Mouse (Mus musculus): ENCODE data around the gene Fbxo9. TPM values are rescaled to one million over a fixed set of nuclear protein-coding genes. Genes with fewer than 3 reads are reported as not detected.

Gene Fbxo9
- total RNA-seq, 2 experiments from 2014 or later: 43.3 to 49.0 TPM

DNA sequence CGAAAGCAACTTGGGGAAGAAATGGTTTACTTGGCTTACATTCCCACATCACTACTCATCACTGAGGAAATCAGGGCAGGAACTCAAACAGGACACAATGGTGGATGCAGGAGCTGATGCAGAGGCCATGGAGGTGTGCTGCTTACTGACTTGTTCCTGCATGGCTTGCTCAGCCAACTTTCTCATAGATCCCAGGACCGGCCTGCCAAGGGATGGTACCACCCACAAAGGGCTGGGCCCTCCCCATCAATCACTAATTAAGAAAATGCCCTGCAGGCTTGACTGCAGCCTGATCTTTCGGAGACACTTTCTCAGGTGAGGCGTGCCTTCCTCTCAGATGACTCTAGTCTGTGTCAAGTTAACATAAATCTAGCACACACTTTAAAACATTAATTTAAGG lies 2.0 kb downstream of the Fbxo9 start:
- Histone ChIP-seq H3K27ac (peak overlapping the region; percentile 99), H3K4me3 (peak overlapping the region; percentile 79)
- DNase-seq: no peak
- intact Hi-C loops (cut with DNase I): no loop called here
- no peak for TF ChIP-seq CTCF (IDR thresholded peaks at IDR 0.05)

DNA sequence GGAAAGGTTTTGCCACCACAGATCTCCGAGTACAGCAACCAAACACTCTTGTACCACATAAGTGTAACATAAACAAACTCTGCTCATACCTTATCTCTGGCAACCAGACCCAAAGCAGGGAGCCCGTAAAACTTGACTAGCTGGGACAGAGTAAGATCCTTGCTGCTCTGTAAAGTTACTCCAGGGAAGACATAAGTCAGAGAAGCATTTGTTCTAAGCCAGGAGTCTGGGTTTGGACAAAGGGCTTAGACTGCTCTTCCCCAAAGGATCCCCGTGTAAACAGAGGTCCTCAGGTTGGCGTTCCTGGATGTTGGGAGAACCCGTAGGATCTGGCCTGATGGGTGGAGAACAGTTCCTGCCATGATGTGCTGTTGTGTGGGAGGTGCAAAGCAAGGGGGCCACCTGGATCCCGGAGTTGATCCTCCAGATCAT lies 3.3 kb downstream of the Fbxo9 start:
- Histone ChIP-seq H3K27ac (no peak overlapping the region; the same call in 1 of the 2 replicates), H3K4me3 (peak overlapping the region; percentile 79)
- no peak for TF ChIP-seq CTCF (IDR thresholded peaks at IDR 0.05)
- intact Hi-C loops (cut with DNase I): no loop called here
- no peak for DNase-seq

DNA sequence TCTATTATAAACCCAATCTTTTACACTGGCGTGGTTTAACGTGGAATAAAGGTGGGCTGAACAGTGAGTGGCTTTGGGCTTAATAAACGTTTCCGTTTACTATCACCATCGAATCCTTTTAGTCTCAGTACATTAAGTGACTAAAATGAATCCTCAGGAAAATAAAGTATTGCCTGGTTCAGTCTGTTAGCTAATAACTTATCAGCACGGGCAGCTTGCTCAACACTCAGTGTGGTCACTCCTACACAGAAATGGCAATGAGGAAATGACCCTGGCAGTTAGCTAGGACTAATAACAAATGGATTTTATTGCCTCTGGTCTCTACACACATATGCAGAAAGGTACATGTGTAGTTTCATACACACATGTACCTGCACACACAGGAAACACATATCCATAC lies 3.9 kb downstream of the Fbxo9 start:
- no peak for DNase-seq
- no peak overlapping the region for H3K27ac ChIP-seq
- no peak for TF ChIP-seq CTCF (IDR thresholded peaks at IDR 0.05)
- peak overlapping the region; percentile 79 for H3K4me3 ChIP-seq
- intact Hi-C loops (cut with DNase I): no loop called here

DNA sequence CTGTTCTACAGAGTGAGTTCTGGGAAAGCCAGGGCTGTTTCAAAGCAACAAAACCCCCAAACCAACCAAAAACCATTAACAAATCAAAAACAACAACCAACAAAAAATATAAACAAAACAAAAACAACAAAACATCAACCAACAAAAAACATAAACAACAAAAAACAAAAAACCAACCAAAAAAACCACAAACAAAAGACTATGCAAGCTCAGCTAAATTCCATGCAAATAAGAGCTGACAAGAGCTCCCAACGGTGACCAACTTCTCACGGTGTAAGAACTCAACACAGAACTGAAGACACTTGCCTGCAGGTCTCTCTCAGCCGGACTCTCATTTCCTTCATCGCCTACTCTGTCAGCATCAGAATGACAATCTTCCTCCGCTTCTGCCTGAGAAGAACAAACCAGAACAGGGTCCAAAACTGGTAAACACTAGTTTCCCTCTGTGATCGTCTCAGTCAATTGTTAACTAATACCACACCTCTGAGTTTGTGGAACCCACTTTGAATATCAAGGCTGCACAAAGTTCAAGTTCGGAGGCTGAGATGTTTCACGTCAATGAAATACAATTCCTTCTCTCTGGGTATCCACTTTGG lies 4.8 kb downstream of the Fbxo9 start:
- no peak for TF ChIP-seq CTCF (IDR thresholded peaks at IDR 0.05)
- no peak for DNase-seq
- intact Hi-C loops (cut with DNase I): no loop called here
- Histone ChIP-seq H3K4me3 (no peak overlapping the region), H3K27ac (no peak overlapping the region)

DNA sequence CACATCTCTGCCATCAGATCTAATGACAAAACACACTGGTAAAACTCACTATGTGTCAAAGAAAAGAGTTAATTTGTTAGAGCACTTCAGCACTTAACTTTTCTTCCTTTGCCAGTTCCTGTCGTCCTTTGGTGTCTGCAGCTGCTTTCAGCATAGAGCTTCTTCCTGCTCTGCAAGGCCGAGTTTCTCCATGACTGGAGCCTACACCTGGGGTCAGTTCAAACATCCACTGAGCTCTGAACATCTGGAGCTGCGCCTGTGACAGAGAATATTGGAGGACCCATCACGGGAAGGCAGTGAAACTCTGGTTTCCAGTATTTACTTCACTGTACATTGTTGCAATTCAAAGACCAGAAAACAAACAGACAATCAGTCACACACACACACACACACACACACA lies 7.4 kb downstream of the Fbxo9 start:
- H3K27ac ChIP-seq: no peak overlapping the region
- intact Hi-C loops (cut with DNase I): no loop called here
- TF ChIP-seq CTCF (IDR thresholded peaks at IDR 0.05): no peak
- DNase-seq: no peak
- no peak overlapping the region for H3K4me3 ChIP-seq

DNA sequence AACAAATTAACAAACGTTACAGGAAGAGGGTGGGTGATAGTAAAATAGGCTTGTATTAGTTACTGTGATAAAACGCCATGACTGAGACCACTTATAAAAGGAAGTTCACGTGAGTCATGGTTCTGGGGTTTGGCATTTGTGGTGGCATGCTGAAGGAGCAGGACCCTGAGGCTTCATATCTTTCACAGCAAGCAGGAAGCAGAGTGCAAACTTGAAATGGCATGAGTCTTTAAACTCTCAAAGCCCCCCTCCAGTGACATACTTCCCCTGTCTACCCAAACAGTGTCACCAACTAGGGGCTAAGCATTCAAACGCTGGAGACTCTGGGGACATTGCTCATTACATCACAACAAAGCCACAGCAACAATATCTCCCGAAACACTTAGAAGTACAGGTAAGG lies 7.9 kb downstream of the Fbxo9 start:
- DNase-seq: no peak
- no peak overlapping the region for H3K27ac ChIP-seq
- no peak overlapping the region for H3K4me3 ChIP-seq
- no peak for TF ChIP-seq CTCF (IDR thresholded peaks at IDR 0.05)
- intact Hi-C loops (cut with DNase I): no loop called here

DNA sequence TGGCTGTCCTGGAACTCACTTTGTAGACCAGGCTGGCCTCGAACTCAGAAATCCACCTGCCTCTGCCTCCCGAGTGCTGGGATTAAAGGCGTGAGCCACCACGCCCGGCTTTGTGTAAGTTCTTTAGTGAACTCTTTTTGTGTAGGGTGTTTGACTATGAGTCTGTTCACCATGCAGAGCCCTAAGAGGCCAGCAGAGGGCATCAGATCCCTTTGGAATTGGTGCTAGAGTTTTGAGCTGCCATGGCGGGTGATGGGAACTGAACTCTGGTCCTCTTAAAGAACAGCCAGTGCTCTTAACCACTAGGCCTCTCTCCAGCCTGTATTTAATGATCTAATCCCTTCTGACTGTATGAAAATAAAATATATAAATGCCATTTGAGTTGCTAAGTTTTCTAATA lies 12.5 kb downstream of the Fbxo9 start:
- no peak for DNase-seq
- intact Hi-C loops (cut with DNase I): no loop called here
- Histone ChIP-seq H3K27ac (peak overlapping the region; percentile 72; the same call in 1 of the 2 replicates), H3K4me3 (no peak overlapping the region)
- TF ChIP-seq CTCF (IDR thresholded peaks at IDR 0.05): peak; percentile 44

DNA sequence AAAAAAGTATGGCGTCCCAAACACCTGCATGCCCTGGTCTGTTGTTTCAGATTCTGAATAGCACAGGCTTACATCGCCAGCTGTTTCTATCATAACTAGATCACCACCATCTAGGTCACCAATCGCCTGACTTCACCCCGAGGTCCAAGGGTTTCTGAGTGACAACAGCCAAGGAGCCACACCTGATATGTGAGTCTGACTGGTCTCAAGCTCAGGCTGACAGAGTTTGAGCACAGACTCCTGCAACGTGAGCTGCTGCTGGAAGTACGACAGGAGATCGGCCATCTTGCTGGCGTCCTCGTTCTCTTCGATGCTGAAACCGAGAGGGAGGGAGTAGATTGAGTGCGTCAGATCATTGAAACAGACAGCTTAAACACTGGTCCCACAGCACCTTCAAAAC lies 13.2 kb downstream of the Fbxo9 start:
- Histone ChIP-seq H3K4me3 (no peak overlapping the region), H3K27ac (peak overlapping the region; percentile 72)
- intact Hi-C loops (cut with DNase I): no loop called here
- DNase-seq: peak; percentile 62
- no peak for TF ChIP-seq CTCF (IDR thresholded peaks at IDR 0.05)

DNA sequence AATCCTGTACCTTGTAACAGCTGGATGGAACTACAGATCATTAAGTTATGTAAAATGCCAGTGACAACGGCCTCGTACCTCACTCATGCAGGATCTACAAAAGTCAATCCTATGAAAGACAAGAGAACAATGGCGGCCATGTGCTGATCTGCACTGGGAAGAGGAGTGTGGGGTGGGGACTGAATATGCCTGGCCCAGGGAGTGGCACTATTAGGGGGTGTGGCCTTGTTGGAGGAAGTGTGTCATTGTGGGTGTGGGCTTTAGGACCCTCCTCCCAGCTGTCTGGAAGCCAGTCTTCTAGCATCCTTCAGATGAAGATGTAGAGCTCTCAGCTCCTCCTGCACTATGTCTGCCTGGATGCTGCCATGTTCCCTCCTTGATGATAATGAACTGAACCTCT lies 18.3 kb downstream of the Fbxo9 start:
- Histone ChIP-seq H3K27ac (no peak overlapping the region), H3K4me3 (no peak overlapping the region)
- intact Hi-C loops (cut with DNase I): no loop called here
- no peak for DNase-seq
- no peak for TF ChIP-seq CTCF (IDR thresholded peaks at IDR 0.05)

DNA sequence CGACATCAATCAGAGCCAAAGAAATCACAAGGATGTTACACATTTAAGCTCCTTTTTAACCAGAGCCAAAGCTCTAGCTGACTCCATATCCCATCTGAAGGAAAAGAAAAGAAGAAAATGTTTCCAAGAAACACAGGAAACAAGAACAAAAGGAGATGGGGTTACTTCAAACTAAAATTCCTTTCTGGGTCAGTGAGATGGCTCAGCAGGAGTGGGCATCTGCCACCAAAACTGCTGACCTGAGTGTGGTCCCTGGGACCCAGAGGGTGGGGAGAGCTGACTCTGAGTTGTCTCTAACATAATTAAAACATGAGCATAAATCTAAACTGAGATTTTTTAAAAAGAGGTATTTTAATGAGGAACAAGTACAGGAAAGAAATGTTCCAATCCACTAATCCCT lies 19.0 kb downstream of the Fbxo9 start:
- DNase-seq: no peak
- H3K4me3 ChIP-seq: no peak overlapping the region
- intact Hi-C loops (cut with DNase I): no loop called here
- no peak overlapping the region for H3K27ac ChIP-seq
- TF ChIP-seq CTCF (IDR thresholded peaks at IDR 0.05): no peak

DNA sequence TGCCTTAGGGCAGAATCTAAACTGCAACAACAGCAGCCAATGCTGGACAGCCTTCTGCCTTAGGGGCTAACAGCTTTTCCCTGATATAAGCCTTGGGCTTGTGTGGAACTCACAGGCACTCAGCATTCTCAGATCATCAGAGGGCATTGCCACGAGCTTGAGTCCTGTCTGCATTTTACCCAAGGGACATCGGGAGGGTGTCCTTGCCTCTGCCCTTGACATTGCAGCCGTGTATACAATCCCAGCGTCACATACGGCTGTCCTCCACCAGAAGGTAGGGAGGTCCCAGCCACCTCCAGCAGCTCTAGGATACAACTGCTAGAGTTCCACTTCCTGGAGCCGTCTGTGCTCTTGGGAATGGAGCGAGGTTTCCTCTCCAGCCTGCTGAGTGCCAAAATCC lies 19.9 kb downstream of the Fbxo9 start:
- DNase-seq: no peak
- no peak for TF ChIP-seq CTCF (IDR thresholded peaks at IDR 0.05)
- intact Hi-C loops (cut with DNase I): no loop called here
- Histone ChIP-seq H3K27ac (peak overlapping the region; percentile 64), H3K4me3 (no peak overlapping the region)

DNA sequence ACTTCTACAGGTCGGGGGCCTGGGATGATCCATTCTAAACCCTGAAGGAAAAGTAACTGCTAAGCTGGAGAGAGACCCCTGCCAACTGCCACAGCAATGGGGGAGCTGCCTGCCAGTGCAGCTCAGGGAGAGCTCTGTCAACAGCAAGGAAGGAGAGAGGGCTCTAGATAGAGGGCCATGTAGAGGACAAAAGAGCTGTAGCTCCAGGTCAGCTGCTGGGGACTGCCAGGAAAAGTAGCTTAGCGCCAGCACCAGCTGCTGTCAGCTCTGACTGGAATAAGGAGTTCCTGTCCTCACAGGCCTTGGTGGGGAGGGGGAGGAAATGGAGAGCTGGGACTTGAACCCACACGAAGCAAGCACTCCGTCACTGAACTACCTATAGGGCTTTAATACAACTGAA lies 20.3 kb downstream of the Fbxo9 start:
- no peak overlapping the region for H3K4me3 ChIP-seq
- no peak for DNase-seq
- TF ChIP-seq CTCF (IDR thresholded peaks at IDR 0.05): no peak
- intact Hi-C loops (cut with DNase I): no loop called here
- peak overlapping the region; percentile 64 for H3K27ac ChIP-seq

DNA sequence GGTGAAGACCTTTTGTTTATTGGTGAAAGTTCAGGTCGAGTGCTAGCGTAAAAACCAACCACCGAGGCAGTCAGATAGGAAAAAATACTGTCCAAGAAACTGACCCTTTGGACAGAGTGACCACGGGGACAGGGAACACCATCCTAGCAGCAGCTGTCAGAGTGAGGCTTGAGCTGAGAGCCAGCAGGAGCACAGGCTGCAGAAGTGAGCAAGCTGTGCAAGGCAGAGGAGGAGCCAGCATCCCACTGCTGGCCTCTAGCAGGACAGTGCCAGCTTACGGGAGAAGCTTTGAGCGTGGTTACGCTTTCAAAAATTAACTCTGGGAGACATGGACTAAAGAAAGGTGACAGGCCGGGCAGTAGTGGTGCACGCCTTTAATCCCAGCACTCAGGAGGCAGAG lies 21.1 kb downstream of the Fbxo9 start:
- no peak for TF ChIP-seq CTCF (IDR thresholded peaks at IDR 0.05)
- Histone ChIP-seq H3K27ac (no peak overlapping the region), H3K4me3 (no peak overlapping the region)
- intact Hi-C loops (cut with DNase I): no loop called here
- DNase-seq: peak; percentile 41

DNA sequence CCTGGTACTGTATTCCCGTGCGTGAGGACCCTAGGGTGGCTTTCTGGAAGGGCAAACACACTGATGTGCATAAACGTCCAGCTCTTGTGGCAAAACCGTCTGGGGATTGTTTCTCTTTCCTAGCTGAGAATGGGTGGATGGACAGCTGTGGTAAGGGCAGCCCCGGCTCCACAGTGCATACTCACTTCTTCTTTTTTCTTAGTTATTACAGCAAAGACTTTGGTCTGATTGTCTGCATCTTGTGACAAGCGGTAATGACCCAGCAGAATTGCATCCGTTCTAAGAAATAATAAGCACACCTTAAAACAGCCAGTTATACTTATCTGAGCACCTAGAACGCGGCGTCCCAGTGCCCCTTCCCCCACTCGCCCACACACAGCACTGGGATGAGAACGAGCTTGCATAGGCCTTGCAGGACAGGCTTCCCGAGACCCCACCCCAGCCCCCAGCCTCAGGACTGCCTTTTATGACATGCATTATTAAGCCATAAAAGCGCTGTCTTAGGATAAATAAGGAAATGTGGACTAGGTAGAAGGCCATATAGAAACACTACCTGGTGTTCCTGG lies 23.1 kb downstream of the Fbxo9 start:
- no peak for DNase-seq
- Histone ChIP-seq H3K27ac (no peak overlapping the region), H3K4me3 (no peak overlapping the region)
- no peak for TF ChIP-seq CTCF (IDR thresholded peaks at IDR 0.05)
- intact Hi-C loops (cut with DNase I): no loop called here

Data from gastrocnemius, adult 2 months (tissue).